In genomic region chr9:22429533-22430241, GRCm38 (mm10) we compare ENCODE assay signal across 8 mouse cellular contexts. TPM values are rescaled to one million over a fixed set of nuclear protein-coding genes. Genes with fewer than 3 reads are reported as not detected.
DNase-seq lines count a peak whose midpoint lies in the region; ATAC-seq and TF ChIP-seq lines count a peak whose summit lies in the region.

No protein-coding gene starts in this region.

- H3K4me2 ChIP-seq in embryonic facial prominence, embryonic 12.5 days (replicated peaks): 0 out of 2 replicates have a peak overlapping the region, but pooled peaks have one; percentile 21

- H3K4me1 ChIP-seq in embryonic facial prominence, embryonic 12.5 days: peaks cover 20% of the 10 kb centered on the region; the same call in 1 of the 2 replicates
- peaks cover 6% of the 10 kb centered on the region; the same call in 1 of the 2 replicates for H3K4me1 ChIP-seq in spleen, adult 2 months (ENCODE audit: control insufficient read depth, insufficient read depth, insufficient read length)

- H3K36me3 ChIP-seq in embryonic facial prominence, embryonic 12.5 days: no peaks in the 10 kb centered on the region
- no peaks in the 10 kb centered on the region for H3K36me3 ChIP-seq in spleen, adult 2 months (ENCODE audit: control insufficient read depth, insufficient read depth, low read length)

- peak; percentile 19 to 35 for DNase-seq in cerebellum, adult 18-20 months
- DNase-seq in cerebellum, adult 11 months: no peak
- peak; percentile 17 for DNase-seq in 3T3-L1 (ENCODE audit: low read depth, low spot score)
- DNase-seq in large intestine, adult 2 months (ENCODE audit: low read depth, low spot score): peak; percentile 37
- peak; percentile 11 to 55 for DNase-seq in spleen, adult 2 months (ENCODE audit: low read depth in 1 of 2, low spot score in 2 of 2)
- no peak for DNase-seq in left cerebral cortex, adult 2 months (ENCODE audit: extremely low spot score in 1 of 2, low spot score in 2 of 2)
- no peak for DNase-seq in adrenal gland, postnatal 14 days

- no peak for TF ChIP-seq CTCF in spleen, adult 2 months (IDR thresholded peaks at IDR 0.05; ENCODE audit: extremely low read depth, insufficient read depth, insufficient read length, insufficient replicate concordance)
- TF ChIP-seq CTCF in left cerebral cortex, adult 2 months (IDR thresholded peaks at IDR 0.05): no peak; the same call in 1 of the 2 replicates

- H3K27ac ChIP-seq in embryonic facial prominence, embryonic 12.5 days: no peak overlapping the region
- no peak overlapping the region for H3K27ac ChIP-seq in spleen, adult 2 months (ENCODE audit: insufficient read depth, low read length)
- no peak overlapping the region for H3K27ac ChIP-seq in left cerebral cortex, adult 2 months

- no peak for TF ChIP-seq POLR2A in spleen, adult 2 months (IDR thresholded peaks at IDR 0.05; ENCODE audit: low read depth, low read length)

- no peak for ATAC-seq in embryonic facial prominence, embryonic 12.5 days (ENCODE audit: insufficient number of reproducible peaks, insufficient read depth, low FRiP score, low TSS enrichment)

- no peaks in the 10 kb centered on the region for H3K9me3 ChIP-seq in embryonic facial prominence, embryonic 12.5 days

- no peak overlapping the region for H3K4me3 ChIP-seq in embryonic facial prominence, embryonic 12.5 days
- no peak overlapping the region; the same call in 1 of the 2 replicates for H3K4me3 ChIP-seq in spleen, adult 2 months (ENCODE audit: extremely low read depth, insufficient read depth, insufficient read length)
- no peak overlapping the region for H3K4me3 ChIP-seq in left cerebral cortex, adult 2 months

- intact Hi-C loops in left cerebral cortex, adult 2 months (cut with DNase I): no loop called here

- H3K9ac ChIP-seq in embryonic facial prominence, embryonic 12.5 days: no peak overlapping the region

- H3K27me3 ChIP-seq in embryonic facial prominence, embryonic 12.5 days: no peaks in the 10 kb centered on the region
- no peaks in the 10 kb centered on the region for H3K27me3 ChIP-seq in spleen, adult 2 months (ENCODE audit: control insufficient read depth, insufficient read depth, low read length)

- 50% methylated on average over 15 of the region's 15 CpGs for WGBS in embryonic facial prominence, embryonic 12.5 days
- WGBS in large intestine, adult 2 months: 16% methylated on average over 15 of the region's 15 CpGs
- WGBS in spleen, adult 2 months: 26% methylated on average over 15 of the region's 15 CpGs

RNA-seq across cellular contexts. Expression of gene 9530077C05Rik, which starts 18.4 kb away (rescaled TPM):
- polyA plus RNA-seq in embryonic facial prominence, embryonic 12.5 days (2016; fragmentation: Nextera tagmentation; extraction: Ambion mirVana): 4.6 and 4.8 TPM in 2 replicates
- 0.26 and 0.66 TPM in 2 replicates for polyA plus RNA-seq in large intestine, adult 2 months (2012; rRNA removed)
- 0.21 and 0.36 TPM in 2 replicates for polyA plus RNA-seq in spleen, adult 2 months (2012; rRNA removed)
- 10 to 100 TPM in 1 of 2 experiments, 1 to 10 TPM in 1; 7.0 to 10.0 TPM for total RNA-seq in left cerebral cortex, adult 2 months (2021)
- total RNA-seq in adrenal gland, postnatal 14 days (2021): 3.6 and 4.9 TPM in 2 replicates

RNA-seq across cellular contexts. Expression of gene Gm17545, which starts 24.4 kb away (rescaled TPM):
- not detected in 2 replicates for polyA plus RNA-seq in embryonic facial prominence, embryonic 12.5 days (2016; fragmentation: Nextera tagmentation; extraction: Ambion mirVana)
- polyA plus RNA-seq in large intestine, adult 2 months (2012; rRNA removed): not detected in 2 replicates
- polyA plus RNA-seq in spleen, adult 2 months (2012; rRNA removed): not detected in 2 replicates
- total RNA-seq in left cerebral cortex, adult 2 months (2021): not detected
- not detected in 2 replicates for total RNA-seq in adrenal gland, postnatal 14 days (2021)

RNA-seq across cellular contexts. Expression of gene Rp9, which starts 39.9 kb away (rescaled TPM):
- polyA plus RNA-seq in embryonic facial prominence, embryonic 12.5 days (2016; fragmentation: Nextera tagmentation; extraction: Ambion mirVana): 72.5 and 73.1 TPM in 2 replicates
- 40.7 and 52.2 TPM in 2 replicates for polyA plus RNA-seq in large intestine, adult 2 months (2012; rRNA removed)
- 64.8 and 122 TPM in 2 replicates for polyA plus RNA-seq in spleen, adult 2 months (2012; rRNA removed)
- 10 to 100 TPM; 39.5 to 44.5 TPM for total RNA-seq in left cerebral cortex, adult 2 months (2021)
- total RNA-seq in adrenal gland, postnatal 14 days (2021): 37.6 and 46.1 TPM in 2 replicates

RNA-seq across cellular contexts. Expression of gene Anln, which starts 40.7 kb away (rescaled TPM):
- polyA plus RNA-seq in embryonic facial prominence, embryonic 12.5 days (2016; fragmentation: Nextera tagmentation; extraction: Ambion mirVana): 44.0 and 44.8 TPM in 2 replicates
- polyA plus RNA-seq in large intestine, adult 2 months (2012; rRNA removed): 3.4 and 3.8 TPM in 2 replicates
- polyA plus RNA-seq in spleen, adult 2 months (2012; rRNA removed): 1.3 and 1.7 TPM in 2 replicates
- 1 to 10 TPM; 8.6 to 9.7 TPM for total RNA-seq in left cerebral cortex, adult 2 months (2021)
- total RNA-seq in adrenal gland, postnatal 14 days (2021): 16.4 and 17.5 TPM in 2 replicates

RNA-seq across cellular contexts. Expression of gene Bbs9, which starts 45.8 kb away (rescaled TPM):
- 16.7 and 17.3 TPM in 2 replicates for polyA plus RNA-seq in embryonic facial prominence, embryonic 12.5 days (2016; fragmentation: Nextera tagmentation; extraction: Ambion mirVana)
- 4.2 and 4.8 TPM in 2 replicates for polyA plus RNA-seq in large intestine, adult 2 months (2012; rRNA removed)
- polyA plus RNA-seq in spleen, adult 2 months (2012; rRNA removed): 11.5 and 13.7 TPM in 2 replicates
- total RNA-seq in left cerebral cortex, adult 2 months (2021): 10 to 100 TPM; 27.7 to 29.5 TPM
- total RNA-seq in adrenal gland, postnatal 14 days (2021): 14.3 and 18.7 TPM in 2 replicates

Comparison
In these comparisons a context has a peak if more than half of its experiments do, and no peak if none do; other contexts are left out.
1. DNase-seq: peak in cerebellum, adult 18-20 months (2 of 2), 3T3-L1 (single experiment), large intestine, adult 2 months (single experiment) and spleen, adult 2 months (2 of 2); none in cerebellum, adult 11 months (single experiment), left cerebral cortex, adult 2 months (0 of 2) and adrenal gland, postnatal 14 days (single experiment).